Mouse (Mus musculus) neutrophil, adult 65 days (primary cell): ENCODE results near the gene Zranb3. TPM values are rescaled to one million over a fixed set of nuclear protein-coding genes. Genes with fewer than 3 reads are reported as not detected.

Experiments
- total RNA-seq: library from RNA; stranded (reverse); gene quantifications from 2 replicates; pipeline ENCODE4 v1.2.4, GENCODE M21; 2023

Gene Zranb3
- 3.9 and 5.8 TPM in 2 replicates for total RNA-seq

GRCm38 (mm10) chr1:128102641-128103461 lies at the start of gene Zranb3, which contains the start of gene R3hdm1:
Gene Zranb3 (minus strand): TSS chr1:128103047.
Gene R3hdm1 (plus strand): TSS chr1:128103301.

Other genes starting within 250 kb of the Zranb3 start
- 0.14 TPM in 1 of 2 replicates, not detected in the other for gene Map3k19, start 248.0 kb downstream of the Zranb3 start, total RNA-seq
- gene Rab3gap1, start 234.3 kb downstream of the Zranb3 start, total RNA-seq: 18.6 and 23.0 TPM in 2 replicates
- 39.3 and 53.0 TPM in 2 replicates for gene R3hdm1, start 254 bp upstream of the Zranb3 start, total RNA-seq
- gene Ubxn4, start 140.9 kb upstream of the Zranb3 start, total RNA-seq: 97.0 and 104 TPM in 2 replicates
- gene Lct, start 225.3 kb upstream of the Zranb3 start, total RNA-seq: 8.3 and 9.3 TPM in 2 replicates